Mouse (Mus musculus): ENCODE measurements at regions not wholly inside any gene's neighbourhood (a gene's known extent, or its start where the extent isn't known, plus 50 kb on each side); places are given as distances from the start of the nearest gene placed in this dataset.

DNA sequence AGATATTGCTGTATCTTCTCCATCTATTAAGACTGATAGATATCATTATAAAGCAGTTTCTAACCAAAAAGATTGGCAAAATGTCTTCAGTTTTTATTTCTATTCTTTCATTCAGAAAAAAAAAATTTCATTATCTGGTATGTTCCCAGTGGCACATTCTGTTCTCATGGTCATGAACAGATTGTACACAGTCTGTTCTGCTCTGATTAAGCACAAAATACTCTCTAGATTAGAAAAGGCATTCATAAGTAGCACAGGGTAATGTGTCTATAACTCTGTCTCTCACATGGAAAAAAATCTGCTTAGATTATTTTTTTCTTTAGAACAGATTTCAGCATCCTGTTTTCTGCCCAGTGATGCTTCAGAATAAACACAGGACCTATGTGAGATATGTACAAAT is 306.3 kb upstream of the Gm21830 start:
- no peak for DNase-seq

DNA sequence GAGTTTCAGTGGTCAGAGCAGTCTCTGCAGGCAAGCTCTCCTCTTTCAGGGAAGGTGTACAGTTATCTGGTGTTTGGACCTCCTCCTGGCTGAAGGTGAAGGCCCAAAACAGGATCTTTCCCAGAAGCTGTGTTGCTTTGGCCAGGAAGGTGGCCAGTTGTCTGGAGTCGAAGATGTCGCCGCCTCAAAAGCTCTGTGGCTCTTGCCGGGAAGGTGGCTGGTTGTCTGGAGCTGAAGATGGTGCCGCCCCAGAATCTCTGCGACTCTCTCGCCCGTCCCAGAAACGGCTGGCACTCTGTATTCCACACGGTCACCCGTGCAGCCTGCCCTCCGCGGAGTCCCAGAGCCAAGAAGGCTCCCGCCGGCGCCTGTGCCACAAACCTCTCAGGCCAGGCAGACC is 304.7 kb upstream of the Scn7a start:
- DNase-seq: peak in 1 of 2 experiments; percentile 1

DNA sequence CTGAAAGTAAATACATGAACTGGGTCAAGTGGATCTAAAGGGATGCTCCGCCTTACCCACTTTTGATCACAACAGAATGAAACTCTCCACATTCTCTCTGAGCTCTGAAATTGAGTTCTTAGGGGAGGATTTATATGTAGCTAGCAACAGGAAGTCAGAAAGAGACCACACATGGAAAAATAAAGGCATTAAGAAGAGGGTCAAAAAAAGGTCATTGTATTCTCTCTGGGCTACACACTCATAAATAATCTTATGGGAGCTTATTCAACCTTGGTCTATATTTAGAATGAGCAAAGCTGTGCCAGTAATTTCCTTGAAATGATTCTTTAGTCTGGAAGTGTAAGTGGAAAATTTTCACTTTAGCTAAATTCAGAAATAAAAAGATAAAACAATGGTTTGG is 284.2 kb upstream of the Scn7a start:
- no peak for DNase-seq

All from cerebellum, postnatal 25 days (tissue).